Mouse (Mus musculus): ENCODE measurements around the gene Atp6v1b1. TPM values are rescaled to one million over a fixed set of nuclear protein-coding genes. Genes with fewer than 3 reads are reported as not detected.
A peak's percentile ranks its signal among the peaks of the same experiment; 100 is the strongest.

The Atp6v1b1 gene
- total RNA-seq (2021): not detected
- long read RNA-seq, experiment 1: 0 reads
- long read RNA-seq, experiment 2: 0 reads

DNA sequence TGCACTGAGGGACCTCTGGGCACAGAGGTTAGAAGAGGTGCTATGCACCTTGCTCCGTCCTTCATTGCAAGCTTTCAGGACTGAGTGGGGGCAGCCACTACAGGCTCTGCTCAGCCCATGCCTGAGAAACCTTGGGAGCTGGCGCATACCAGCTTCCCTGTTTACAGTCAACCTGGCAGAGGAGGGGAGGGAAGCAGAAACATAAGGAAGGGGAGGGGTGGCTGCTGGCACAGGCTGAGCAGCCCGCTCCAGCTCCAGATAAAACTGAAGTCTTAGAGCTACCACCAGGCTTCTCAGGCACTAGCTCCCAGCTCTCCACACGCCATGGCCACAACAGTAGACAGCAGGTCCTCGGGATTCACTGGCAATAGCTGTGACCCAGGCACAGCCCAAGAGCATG lies at the start of gene Atp6v1b1:
Gene Atp6v1b1, plus strand, starts transcription at position 230 of the 400 bp plus-strand sequence.
- no peak for DNase-seq

- no peak for DNase-seq
Observed at GRCm38 (mm10) chr6:83693835-83694234, 49.0 kb upstream of the Atp6v1b1 start.

- DNase-seq: no peak
Observed at GRCm38 (mm10) chr6:83695731-83696130, 47.1 kb upstream of the Atp6v1b1 start.

DNA sequence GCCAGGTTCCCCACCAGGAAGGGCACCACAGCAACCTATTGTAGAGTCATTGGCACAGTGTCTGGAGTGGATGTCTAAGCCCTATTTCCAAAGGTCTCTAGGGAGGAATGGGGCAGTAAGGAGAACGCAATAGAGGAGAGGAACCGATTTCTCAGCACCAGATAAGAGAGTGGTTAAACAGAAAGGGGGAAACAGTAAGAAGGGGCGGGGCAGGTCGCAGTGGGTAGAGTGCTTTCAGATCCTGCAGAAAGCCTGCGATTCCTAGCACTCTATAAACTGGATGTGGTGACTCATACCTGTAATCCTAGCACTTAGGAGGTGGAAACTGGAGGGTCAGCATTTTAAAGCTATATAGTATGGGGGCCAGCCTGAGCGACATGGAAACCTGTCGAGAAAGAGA lies 46.1 kb upstream of the Atp6v1b1 start:
- DNase-seq: no peak

GRCm38 (mm10) chr6:83697932-83698331 lies 44.9 kb upstream of the Atp6v1b1 start:
- DNase-seq: no peak

DNA sequence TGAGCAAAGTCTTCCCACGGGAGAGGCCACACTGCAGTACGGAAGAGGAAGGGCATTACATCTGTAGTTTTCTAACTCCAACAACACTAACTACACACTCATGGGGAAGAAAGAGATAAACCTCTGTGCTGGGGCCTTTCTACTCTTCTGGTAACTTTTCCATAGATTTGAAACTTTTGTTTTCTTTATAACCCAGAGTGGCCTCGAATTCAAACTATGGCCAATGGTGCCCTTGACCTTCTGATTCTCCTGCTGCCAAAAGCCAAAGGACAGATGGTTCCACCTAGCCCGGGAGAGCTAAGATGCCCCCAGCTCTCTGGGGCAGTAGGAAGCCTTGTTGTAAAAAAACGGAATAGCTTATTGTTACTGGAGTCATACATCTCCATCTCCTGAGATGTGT lies 42.8 kb upstream of the Atp6v1b1 start:
- DNase-seq: no peak

- DNase-seq: no peak
Observed at GRCm38 (mm10) chr6:83701001-83701400, 41.8 kb upstream of the Atp6v1b1 start.

- no peak for DNase-seq
Observed at GRCm38 (mm10) chr6:83702146-83702999, 40.4 kb upstream of the Atp6v1b1 start.

GRCm38 (mm10) chr6:83703000-83703721 lies 39.6 kb upstream of the Atp6v1b1 start:
- DNase-seq: no peak

- DNase-seq: no peak
Observed at GRCm38 (mm10) chr6:83703722-83704078, 39.1 kb upstream of the Atp6v1b1 start.

GRCm38 (mm10) chr6:83704294-83704693 lies 38.5 kb upstream of the Atp6v1b1 start:
- DNase-seq: no peak

DNA sequence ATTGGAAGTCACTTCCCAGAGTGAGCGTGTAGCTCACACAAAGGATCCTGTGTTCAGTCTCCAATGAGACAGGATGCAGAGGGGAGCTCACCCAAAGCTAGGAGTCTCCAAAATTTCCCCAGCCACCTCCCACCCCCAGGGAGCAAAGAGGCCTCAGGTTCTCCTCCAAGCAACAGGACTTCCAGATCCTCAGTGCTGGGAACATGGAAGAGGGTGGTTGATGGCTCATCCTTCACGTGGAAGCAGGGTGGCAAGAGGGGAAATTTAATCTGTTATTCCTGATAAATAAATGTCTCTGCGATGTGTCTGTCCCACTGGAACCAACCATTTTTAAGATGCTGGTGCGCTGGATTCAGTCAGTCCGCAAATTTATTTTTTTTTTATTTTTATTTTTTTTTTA lies 38.1 kb upstream of the Atp6v1b1 start:
- DNase-seq: no peak

DNA sequence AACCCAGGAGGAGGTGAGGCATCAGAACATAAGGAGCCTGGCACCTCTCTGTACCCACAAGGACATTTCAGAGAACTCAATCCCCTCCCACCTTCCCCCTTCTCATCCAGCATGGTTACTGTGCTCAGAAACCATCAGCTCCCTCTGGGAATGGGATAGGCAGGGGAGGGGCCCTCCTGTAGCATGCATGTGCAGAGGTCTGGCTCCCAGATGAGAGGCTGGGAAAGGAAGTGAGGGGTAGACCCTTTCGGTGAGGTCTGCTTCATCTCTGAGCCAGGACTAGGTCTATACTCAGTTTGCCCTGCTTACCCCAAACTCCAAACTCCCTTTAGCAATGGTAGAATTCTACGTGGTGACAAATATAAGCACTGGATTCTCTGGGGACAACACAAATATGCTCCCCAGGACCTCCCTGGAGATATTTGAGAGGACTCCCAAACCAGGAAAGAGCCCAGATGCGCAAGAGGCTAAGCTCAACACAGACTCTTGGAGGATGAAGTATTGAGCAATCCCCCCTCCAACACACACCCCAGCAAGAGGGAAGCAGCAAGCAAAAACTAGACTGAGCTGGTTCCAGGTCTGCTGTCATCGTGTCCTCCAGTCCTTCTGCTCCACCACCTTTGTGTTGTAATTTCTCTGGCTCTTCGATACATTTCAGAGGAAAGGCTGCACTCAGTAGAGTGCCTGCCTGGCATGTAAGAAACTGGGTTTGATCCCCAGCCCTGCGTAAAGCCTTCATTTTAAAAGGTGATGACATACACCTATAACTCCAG lies 34.9 kb upstream of the Atp6v1b1 start:
- no peak for DNase-seq

- DNase-seq: no peak
Observed at GRCm38 (mm10) chr6:83710361-83711066, 32.3 kb upstream of the Atp6v1b1 start.

- peak; percentile 78 for DNase-seq
Observed at GRCm38 (mm10) chr6:83711067-83711675, 31.6 kb upstream of the Atp6v1b1 start, which contains the start of gene Vax2. Vax2 (plus strand) TSS chr6:83711264.

GRCm38 (mm10) chr6:83711725-83712475 lies 30.9 kb upstream of the Atp6v1b1 start:
- DNase-seq: no peak

DNA sequence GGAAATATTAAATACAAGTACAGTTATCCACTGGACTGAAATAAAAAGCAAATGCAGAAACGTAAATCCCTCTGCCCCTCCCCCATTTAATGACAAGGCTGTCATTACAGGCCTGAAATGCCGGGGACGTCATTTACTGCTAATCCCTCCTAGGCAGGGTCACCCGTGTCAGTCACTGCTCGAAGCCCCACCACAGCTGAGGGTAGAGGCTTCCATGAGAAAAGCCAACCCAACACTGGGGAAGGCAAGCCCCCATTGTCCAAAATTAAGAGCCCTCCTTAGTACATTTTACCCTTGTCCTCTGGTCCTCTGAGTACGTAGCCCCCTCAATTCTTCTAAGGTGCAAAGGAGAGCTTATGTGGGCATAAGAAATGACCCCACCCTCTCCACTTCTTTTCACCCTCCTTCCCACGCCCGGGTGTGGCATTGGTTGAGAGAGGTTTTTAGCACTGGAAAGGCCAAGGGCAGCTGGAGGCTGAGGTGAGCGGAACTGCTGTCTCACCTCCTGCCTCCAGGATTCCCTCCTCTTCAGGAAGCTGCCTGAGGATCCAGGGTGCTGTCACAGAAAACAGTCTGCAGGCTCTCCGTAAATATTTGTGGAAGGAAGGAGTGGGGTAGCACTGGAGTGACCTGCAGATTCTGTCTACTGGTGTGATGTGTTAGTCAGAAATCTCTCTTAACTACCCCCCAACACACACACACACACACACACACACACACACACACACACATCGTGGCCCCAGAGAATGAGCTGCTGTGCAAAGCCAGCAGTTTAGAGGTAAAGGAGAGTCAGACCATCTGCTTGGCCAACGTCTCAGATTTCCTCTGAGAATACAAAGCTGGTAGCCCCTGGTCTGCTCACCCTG lies 29.3 kb upstream of the Atp6v1b1 start:
- no peak for DNase-seq

GRCm38 (mm10) chr6:83714221-83715123 lies 28.3 kb upstream of the Atp6v1b1 start:
- no peak for DNase-seq
